Mouse (Mus musculus): Measurements from ENCODE around the gene Ankrd63.

The Ankrd63 gene

DNA sequence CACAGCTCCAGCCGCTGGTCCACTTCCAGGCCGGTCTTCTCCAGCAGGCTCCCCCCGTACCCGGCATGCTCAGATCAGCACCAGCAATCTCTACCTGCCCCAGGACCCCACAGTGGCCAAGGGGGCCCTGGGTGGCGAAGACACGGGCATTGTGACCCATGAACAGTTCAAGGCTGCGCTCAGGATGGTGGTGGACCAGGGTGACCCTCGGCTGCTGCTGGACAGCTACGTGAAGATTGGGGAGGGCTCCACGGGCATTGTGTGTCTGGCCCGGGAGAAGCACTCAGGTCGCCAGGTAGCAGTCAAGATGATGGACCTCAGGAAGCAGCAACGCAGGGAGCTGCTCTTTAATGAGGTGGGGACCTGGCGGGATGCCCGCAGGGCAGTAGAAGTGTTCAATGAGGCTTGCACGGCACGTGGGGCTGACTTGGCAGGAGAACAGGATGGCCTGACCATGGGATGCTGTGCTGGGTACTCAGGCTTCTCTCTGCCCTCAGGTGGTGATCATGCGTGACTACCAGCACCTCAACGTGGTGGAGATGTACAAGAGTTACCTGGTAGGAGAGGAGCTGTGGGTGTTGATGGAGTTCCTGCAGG lies 10.3 kb downstream of the Ankrd63 start:
- DNase-seq (ENCODE audit: extremely low spot score, low spot score): no peak

DNA sequence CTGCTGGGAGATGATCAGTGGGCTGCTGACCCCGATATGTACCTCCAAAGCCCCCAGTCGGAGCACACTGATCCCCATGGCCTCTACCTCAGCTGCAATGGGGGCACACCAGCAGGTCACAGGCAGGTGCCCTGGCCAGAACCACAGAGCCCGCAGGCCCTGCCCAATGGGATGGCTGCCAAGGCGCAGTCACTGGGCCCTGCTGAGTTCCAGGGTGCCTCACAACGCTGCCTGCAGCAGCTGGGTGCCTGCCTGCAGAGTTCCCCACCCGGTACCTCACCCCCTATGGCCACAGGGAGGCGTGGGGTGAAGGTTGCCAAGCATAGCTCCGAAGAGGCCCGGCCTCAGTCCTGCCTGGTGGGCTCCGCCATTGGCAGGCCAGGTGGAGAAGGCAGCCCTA lies 13.9 kb downstream of the Ankrd63 start:
- DNase-seq (ENCODE audit: extremely low spot score, low spot score): no peak

DNA sequence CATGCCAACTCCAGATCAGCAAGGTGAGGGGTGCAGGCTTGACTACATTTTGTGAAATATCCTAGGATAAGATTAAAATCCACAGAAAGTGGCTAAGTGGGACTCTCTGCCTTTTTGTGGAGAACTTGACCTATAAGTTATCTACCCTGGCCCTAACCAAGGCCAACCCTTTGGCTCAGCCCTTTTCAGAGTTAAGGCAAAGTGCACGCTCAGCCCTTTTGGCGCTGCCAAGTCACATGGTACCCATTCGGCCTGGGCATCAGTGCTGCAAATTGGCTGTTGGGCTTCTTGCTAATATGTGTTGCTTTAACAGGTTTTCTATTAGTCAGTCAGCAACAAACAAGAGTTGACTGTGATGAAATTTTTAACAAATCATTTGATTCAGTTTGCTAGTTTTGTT lies 16.0 kb downstream of the Ankrd63 start:
- no peak for DNase-seq (ENCODE audit: extremely low spot score, low spot score)

DNA sequence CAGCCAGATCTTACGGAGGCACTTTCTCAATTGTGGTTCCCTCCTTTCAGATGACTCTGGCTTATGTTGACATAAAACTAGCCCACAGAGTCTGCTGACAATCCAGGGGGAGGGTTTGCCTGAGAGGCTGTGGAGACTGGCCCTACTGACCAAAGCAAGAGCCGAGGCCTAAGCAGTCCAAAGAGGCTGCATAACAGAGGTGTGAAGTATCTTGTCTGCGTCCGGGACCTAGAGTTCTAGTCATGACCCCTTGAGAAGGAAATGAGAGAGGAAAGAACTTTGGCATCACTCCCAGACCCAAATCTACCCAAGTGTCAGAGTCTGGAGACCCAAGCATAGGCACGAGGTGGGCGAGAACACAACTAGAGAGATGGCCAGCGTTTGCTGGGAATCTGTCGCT lies 17.1 kb downstream of the Ankrd63 start:
- DNase-seq (ENCODE audit: extremely low spot score, low spot score): no peak

DNA sequence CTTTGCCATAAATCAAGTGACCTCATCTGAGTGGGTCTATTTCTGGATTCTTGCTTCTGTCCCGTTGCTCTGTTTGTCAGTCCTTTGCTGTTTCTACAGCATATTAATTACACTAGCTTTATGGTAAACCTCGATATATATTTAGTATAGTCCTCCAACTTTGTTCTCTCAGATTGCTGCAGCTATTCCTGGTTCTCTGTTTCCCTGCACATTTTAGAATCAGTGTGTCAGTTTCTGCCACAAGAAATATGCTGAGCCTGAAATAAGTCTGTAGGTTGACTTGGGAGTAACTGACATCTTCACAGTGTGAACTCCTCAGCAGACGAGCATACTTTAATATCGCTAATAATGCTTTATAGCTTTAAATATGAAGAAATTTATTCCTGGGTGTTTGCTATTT lies 18.7 kb downstream of the Ankrd63 start:
- no peak for DNase-seq (ENCODE audit: extremely low spot score, low spot score)

DNA sequence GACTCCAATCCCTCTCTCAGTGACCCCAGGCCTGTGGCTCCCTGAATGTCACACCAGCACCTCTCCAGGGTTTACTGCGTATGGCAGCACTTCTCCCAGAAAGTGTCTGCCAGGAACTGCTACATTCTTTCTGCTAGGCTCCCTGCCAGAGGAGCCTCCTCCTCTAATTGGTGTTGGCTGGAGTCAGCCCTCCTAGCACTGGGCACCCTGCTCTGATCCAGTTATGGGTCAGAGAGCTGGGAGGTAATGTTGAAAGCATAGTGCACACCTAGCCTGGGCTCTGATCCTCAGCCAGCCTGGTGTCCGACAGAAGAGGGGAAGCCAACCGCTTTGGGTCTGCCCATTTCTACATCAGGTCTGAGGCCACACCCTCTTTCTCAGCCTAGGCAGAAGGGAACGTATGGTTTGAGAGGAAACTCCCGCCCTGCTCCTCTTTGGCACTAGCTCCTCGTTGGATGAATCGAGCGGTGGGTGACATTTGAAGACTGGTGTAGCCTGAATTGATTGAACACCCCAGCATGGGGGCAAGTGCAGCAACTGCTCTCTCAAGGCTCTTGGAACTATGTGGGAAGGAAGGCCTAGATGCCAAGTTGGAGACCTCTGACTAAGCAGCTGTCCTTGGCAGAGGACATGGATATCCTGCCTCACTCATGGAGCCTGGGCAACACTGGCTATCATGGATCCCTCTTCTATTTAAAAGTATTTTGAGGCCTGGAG lies 21.1 kb downstream of the Ankrd63 start:
- DNase-seq (ENCODE audit: extremely low spot score, low spot score): no peak

DNA sequence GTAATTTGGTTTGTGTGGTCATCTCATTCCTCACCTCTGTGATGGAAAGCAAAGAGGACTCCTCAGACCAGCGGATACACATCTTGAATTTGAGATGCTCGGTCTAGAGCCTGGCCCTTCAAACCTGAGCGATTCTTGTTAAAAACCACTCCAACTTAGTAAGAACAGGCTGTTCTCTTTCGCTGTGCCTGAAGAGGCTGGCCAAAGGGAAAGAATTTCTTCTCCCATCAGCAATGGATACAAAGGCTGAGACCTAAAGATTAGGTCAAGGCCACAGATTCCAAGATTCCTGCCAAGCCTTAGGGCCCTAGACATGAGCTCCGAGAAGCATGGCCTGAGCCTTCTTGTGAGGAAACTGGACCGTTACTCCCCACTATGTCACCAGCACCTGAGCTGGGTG lies 22.8 kb downstream of the Ankrd63 start:
- DNase-seq (ENCODE audit: extremely low spot score, low spot score): no peak

DNA sequence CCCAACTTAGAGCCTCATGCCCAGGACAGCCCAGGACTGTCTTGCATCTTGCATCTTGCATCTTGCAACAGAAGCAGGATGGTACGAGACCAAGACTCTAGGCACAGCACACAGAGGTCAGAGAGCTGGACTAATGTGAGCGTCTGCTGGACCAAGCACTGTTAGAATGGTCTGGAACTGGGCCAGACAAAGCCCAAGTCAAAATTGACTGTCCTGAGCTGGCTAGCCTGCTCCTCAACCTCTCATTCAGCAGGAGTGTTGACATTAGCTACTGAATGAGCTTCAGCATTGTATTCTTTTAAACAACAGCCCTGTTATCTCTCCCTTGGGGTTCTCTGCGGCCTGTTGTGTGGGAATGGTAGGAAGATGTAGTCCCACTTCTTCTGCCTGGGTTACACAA lies 24.2 kb downstream of the Ankrd63 start:
- no peak for DNase-seq (ENCODE audit: extremely low spot score, low spot score)

DNA sequence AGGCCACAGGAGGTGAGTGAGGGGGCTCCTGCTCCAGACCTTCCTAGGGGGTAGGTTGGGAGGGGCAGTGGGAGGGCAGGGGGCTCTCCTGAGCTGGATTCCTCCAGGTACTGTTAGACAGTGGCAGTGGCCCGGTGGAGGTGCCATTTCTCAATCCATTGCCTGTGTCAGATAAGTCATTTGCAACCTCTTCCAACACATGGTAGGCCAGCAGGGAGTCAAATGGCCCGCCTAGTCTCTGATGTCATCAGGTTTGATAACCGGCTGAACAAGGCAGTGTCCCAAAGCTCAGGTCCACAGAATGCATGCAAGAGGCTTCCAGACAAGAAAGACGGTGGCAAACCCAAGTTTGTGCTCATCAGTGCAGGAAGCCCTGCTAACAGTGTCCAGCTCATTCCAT lies 25.9 kb downstream of the Ankrd63 start:
- DNase-seq (ENCODE audit: extremely low spot score, low spot score): no peak

DNA sequence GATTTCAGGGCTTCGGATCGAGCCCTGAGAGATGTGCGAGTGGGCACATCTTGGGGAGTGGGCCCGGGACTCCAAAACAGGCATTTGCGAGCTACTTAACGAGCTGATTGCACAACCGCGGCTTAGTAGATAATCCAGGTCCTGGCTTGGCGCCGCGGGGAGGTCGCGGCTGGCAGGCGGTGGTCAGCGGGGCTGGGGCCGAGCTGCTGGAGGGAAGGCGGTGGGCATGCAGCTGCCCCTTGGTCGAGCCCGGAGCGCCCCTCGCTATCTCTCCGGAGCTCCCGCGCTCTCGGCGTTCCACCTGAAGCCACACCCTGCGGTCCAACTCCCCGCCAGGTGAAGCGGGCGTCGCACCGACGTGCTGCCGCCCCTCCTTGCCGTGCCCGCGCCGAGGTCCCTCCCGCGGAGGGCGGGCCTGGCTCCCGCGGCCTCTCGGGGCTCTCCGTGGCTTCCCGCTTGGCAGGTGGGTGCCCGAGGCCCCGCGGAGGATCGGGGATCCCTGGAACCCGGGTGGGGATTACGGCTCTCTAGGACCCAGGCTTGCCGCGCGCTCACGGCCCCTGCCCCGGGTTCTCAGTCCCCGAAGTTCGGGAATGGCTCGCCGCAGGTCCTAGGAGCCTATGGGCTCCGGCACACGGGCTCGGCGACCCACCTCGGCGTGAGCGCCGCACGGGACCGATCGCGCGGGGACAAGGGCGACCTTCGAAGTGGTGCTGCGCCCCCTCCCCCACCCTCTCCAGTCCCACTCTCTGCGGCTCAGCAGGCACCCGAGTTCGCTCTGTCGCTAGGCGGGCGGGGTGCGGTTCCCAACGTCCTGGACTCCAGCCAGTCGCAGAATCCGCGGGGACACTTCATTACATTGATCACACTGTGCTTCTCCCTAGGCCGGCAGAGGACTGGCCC lies 26.7 kb downstream of the Ankrd63 start:
- peak; percentile 53 for DNase-seq (ENCODE audit: extremely low spot score, low spot score)

DNA sequence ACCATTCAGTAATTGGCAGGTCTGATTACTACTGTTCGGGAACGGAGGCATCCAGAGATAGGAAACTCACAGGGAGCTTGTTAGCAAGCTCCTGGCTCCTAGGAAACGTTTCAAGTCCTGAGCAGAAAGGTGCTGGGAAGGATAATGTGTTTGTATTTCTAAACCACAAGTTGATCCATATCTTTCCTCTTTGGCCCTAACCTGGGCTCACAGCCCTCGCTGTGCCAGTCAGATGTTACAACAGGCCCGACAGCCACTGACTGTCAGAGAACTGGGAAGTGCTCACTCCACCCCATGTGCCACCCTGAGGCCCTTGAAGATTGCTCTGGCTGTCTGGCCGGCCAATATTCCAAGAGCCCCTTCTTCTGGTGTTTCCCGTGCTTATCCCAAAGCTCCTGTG lies 29.3 kb downstream of the Ankrd63 start:
- DNase-seq (ENCODE audit: extremely low spot score, low spot score): no peak

DNA sequence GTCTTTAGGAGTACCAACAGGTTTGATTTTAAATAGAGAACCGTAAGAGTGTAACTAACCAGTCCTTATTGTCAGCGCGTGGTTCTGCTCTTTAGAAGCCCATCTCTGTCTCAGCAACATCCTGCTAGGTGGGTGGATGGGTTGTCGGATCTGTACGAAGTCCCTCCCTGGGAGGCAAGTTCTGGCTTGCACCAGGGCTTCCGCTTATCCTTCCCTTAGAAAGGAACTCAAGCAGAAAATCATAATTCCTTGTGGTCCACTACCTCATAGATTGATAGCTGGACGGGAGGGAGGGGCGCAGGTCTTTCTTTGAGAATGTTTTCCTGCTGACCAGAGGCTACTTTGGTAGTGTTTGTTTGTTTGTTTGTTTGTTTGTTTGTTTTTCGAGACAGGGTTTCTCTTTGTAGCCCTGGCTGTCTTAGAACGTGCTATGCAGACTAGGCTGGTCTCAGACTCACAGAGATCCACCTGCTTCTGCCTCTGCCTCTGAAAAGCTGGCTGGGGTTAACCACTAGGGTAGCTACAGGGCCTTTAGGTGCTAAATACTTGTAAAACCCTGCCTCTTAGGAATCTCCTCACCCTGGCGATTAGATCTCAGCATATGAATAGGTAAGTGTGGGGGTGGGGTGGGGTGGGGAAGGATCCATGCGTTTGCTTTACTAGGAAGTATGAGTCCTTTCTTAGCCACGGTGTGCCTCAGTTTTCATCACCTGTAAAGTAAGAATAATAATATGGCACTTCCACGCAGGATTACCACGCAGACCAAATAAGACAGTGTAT lies 29.9 kb downstream of the Ankrd63 start:
- DNase-seq (ENCODE audit: extremely low spot score, low spot score): no peak

DNA sequence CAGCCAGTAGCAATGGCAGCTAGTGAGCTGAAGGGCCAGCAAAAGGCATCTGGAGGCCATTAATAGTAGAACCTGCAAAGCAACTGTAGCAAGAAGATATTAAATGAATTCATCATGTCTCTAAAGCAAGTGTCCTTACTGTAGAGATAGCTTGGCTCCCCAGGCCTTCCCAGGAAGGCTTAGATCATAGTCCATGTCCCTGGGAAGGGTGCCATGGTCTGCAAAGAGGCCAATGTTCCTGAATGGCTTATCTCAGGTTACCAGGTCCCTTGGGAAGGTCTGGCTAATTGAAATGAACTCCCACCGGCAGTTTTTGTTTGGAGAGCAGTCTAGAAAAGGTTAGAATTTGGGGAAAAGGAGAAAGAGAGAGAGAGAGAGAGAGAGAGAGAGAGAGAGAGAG lies 32.0 kb downstream of the Ankrd63 start:
- DNase-seq (ENCODE audit: extremely low spot score, low spot score): no peak

DNA sequence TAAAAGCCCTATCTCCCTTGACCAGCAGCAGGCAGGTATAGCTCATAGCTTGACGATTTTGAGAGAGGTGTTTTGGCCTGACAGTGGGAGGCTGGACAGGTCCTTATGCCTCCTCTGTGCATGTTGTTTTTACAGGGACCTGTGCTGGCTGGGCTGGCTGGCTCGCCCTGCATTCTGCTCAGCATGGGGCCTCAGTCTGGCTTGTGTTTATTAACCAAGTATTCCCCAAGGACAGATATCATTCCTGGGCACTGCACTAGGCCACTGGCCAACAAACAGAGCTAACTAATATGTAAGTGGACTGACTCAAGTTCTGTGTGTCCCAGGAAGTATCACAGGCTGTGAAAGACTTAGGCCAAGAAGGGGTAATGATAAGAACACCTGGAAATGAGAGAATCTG lies 34.0 kb downstream of the Ankrd63 start:
- no peak for DNase-seq (ENCODE audit: extremely low spot score, low spot score)

DNA sequence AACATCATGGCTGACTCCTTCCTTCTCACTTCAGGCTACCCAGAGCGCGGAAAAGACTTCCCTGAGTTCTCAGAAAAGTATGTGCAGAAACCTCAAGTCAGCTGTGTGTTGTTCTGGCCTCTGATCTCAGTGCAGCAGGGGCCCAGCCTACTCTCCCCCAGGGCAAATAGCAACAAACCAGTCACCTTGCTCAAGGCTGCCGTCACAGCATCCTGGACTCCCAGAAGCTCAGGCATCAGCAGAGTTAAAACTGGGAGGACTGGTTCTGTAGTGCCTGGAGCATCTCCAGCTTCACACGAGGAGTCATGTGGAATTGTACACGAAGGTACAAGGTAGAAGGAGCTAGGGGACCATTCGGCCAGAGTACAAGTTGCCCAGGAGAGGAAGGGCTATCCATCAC lies 34.5 kb downstream of the Ankrd63 start:
- no peak for DNase-seq (ENCODE audit: extremely low spot score, low spot score)

DNA sequence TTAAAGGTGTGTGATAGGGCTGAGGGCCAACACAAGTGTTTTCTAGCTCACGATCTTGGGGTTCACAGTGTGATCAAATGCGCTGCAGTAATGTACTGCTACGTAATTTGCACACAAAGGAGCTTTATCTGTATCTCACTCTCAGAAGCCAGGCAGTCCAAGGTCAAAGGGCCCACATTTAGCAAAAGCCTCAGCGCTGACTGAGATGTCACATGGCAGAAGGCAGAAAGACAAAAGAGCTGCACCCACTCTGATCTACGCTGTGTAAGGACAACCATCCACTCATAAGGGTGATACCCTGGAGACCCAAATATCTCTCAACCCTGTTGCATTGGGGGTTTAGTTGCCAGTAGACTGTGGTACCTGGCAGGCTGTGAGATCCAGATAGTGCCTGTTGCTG lies 36.6 kb downstream of the Ankrd63 start:
- no peak for DNase-seq (ENCODE audit: extremely low spot score, low spot score)

DNA sequence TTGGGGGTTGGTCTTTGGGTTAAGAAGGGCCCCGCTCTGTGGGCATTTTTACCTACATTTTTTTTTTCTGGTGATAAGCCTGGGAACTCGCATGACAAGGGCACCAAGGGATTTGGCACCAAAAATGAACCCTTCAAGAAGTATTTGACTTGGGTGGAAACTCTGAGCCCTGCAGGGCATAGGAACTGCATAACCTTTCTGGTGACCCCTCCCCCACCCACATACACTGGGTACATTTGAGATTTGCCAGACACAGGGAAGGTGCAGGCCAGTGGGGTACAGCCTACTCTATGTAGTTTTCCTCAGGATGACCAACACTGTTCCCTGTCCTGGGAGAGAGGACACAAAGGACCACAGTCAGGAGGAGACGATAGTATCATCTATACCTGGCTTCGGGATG lies 38.1 kb downstream of the Ankrd63 start:
- DNase-seq (ENCODE audit: extremely low spot score, low spot score): no peak

DNA sequence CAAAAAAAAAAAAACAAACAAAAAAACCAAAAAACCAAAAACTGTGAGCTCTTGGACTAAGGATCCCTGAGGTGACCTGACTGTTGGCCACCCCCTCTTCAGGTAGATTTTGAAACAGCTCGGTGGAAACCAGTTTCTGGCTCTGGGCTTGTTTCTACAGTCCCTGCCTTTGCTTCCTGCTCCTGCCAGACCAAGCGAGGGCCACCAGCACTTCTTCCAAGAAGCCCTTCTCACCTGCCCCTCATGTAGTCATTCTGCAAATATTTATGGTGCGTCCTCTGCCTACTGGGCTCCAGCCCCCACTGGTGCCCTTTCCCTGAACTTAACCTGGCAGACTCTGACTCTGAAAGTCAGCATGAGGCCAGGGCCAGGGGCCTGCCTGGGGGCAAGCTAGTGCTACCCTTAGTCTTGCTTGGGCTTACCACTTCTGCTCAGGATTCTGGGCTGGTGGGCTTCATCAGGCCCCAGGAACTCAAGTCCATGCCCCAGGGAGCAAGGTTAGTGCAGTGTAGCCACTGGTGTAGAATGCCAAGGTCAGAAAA lies 38.7 kb downstream of the Ankrd63 start:
- no peak for DNase-seq (ENCODE audit: extremely low spot score, low spot score)

DNA sequence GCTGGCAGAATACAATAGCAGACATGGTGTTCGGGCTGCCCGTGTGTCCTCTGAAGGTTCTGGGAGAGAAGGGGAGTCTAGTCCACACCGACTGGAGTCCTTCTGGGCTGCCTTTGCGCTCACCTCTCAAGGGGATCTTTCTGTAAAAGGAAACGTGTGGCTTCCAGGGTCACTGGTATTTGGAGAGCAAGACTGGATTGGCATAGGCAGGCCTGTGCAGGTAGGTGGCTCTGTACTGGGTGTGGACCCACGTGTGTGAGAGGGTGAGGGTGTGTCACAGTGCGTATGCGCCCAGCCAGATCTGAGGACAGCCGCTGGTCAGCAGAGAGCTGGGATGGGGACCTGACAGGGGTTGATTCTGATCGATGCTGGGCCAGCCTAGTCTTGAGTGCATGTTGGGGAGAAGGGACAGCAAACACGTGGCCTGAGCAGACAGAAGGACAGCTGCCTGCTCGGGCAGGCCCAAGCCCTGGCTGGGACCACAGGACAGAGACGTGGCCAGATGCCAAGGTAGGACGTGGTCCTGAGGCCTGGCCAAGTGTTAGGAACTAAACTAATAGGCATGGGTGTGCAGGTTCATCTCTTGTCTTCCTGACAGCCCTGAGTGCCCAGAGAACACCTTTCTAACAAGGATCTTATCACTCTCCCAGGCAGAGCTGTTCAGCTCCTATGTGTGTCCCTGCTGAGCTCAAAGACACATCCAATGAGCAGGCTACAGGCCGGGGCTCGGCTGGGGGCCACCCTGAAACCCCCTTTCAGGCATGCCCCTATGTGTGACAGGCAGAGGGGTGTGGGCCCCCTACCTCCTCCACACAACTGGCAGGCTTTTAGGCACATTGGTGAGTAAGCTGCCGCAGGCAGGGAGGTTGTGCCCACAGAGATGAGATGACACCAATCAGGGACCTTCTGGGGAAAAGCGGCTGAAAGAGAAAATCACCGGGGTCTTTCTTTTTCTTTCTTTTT lies 39.7 kb downstream of the Ankrd63 start:
- DNase-seq (ENCODE audit: extremely low spot score, low spot score): no peak
